ENCODE assay signal across 12 mouse cellular contexts in genomic region chr3:86093213-86093845, GRCm38 (mm10). TPM values are rescaled to one million over a fixed set of nuclear protein-coding genes. Genes with fewer than 3 reads are reported as not detected.
DNase-seq lines count a peak whose midpoint lies in the region; ATAC-seq and TF ChIP-seq lines count a peak whose summit lies in the region.
"Had no signal": no experiment of that assay in that cellular context is flagged by ENCODE, and none has a peak within 500 bp of the region (broad histone marks: within the 10 kb centered on the region; RNA-seq: fewer than 3 reads in every experiment).

No protein-coding gene starts in this region.

- no peaks in the 10 kb centered on the region for H3K9me3 ChIP-seq in embryonic facial prominence, embryonic 15.5 days (replicated peaks)
- no peaks in the 10 kb centered on the region for H3K9me3 ChIP-seq in hindbrain, embryonic 14.5 days (ENCODE audit: control insufficient read depth, low read length)
- no peaks in the 10 kb centered on the region for H3K9me3 ChIP-seq in midbrain, postnatal 0 days (ENCODE audit: low read length)

- peak overlapping the region; percentile 63 for H3K27ac ChIP-seq in embryonic facial prominence, embryonic 15.5 days (replicated peaks)
- H3K27ac ChIP-seq in hindbrain, embryonic 14.5 days, result peak overlapping the region; percentile 73
- peak overlapping the region; percentile 60 for H3K27ac ChIP-seq in midbrain, postnatal 0 days (ENCODE audit: low read depth, low read length)
- H3K27ac ChIP-seq: stomach, postnatal 0 days had no signal

- no peak overlapping the region for H3K4me3 ChIP-seq in embryonic facial prominence, embryonic 15.5 days (replicated peaks)
- H3K4me3 ChIP-seq in hindbrain, embryonic 14.5 days (replicated peaks; ENCODE audit: low read length), result no peak overlapping the region
- H3K4me3 ChIP-seq in midbrain, postnatal 0 days (ENCODE audit: low read depth, low read length), result no peak overlapping the region
- H3K4me3 ChIP-seq: myocyte had no signal

- H3K9ac ChIP-seq in embryonic facial prominence, embryonic 15.5 days, result no peak overlapping the region
- no peak overlapping the region for H3K9ac ChIP-seq in hindbrain, embryonic 14.5 days
- no peak overlapping the region for H3K9ac ChIP-seq in midbrain, postnatal 0 days (replicated peaks; ENCODE audit: low read length, poor library complexity, severe bottlenecking)

- TF ChIP-seq CTCF in midbrain, postnatal 0 days (IDR thresholded peaks at IDR 0.05), result no peak

- peak; percentile 43; the same call in 1 of the 2 replicates for ATAC-seq in embryonic facial prominence, embryonic 15.5 days (ENCODE audit: insufficient number of reproducible peaks, low FRiP score, low TSS enrichment, low read depth)
- peak; percentile 65; the same call in 1 of the 2 replicates for ATAC-seq in hindbrain, embryonic 14.5 days (ENCODE audit: low FRiP score)
- ATAC-seq in midbrain, postnatal 0 days (ENCODE audit: low FRiP score), result peak; percentile 54; the same call in 1 of the 2 replicates

- H3K4me1 ChIP-seq in embryonic facial prominence, embryonic 15.5 days, result peaks cover 9% of the 10 kb centered on the region
- peaks cover 19% of the 10 kb centered on the region for H3K4me1 ChIP-seq in hindbrain, embryonic 14.5 days (replicated peaks; ENCODE audit: control insufficient read depth, insufficient read depth, low read length)
- H3K4me1 ChIP-seq in midbrain, postnatal 0 days (ENCODE audit: insufficient read depth, low read length), result 0 out of 2 replicates have a peak, but pooled peaks cover 4% of the 10 kb centered on the region

- no peak overlapping the region for H3K4me2 ChIP-seq in embryonic facial prominence, embryonic 15.5 days (replicated peaks)
- no peak overlapping the region for H3K4me2 ChIP-seq in hindbrain, embryonic 14.5 days (replicated peaks)
- H3K4me2 ChIP-seq in midbrain, postnatal 0 days (ENCODE audit: low read depth, low read length, poor library complexity, severe bottlenecking), result no peak overlapping the region

- peak; percentile 33 for DNase-seq in kidney, postnatal 10 days
- no peak for DNase-seq in kidney, postnatal 25 days
- DNase-seq in hindbrain, embryonic 14.5 days (ENCODE audit: low spot score), result peak; percentile 64
- peak; percentile 44 for DNase-seq in midbrain, postnatal 0 days (ENCODE audit: low spot score)
- DNase-seq in right cerebral cortex, postnatal 25 days, result no peak
- DNase-seq in adrenal gland, postnatal 10 days, result no peak
- DNase-seq in thymus, postnatal 10 days (ENCODE audit: low spot score in 2 of 2), result no peak
- DNase-seq: kidney, adult 18-20 months; right cerebral cortex, postnatal 4 days had no signal

- 17% methylated on average over 6 of the region's 6 CpGs for WGBS in embryonic facial prominence, embryonic 15.5 days
- 26% methylated on average over 6 of the region's 6 CpGs for WGBS in hindbrain, embryonic 14.5 days
- 21% methylated on average over 6 of the region's 6 CpGs for WGBS in midbrain, postnatal 0 days

- peaks cover 8% of the 10 kb centered on the region for H3K36me3 ChIP-seq in embryonic facial prominence, embryonic 15.5 days
- H3K36me3 ChIP-seq in hindbrain, embryonic 14.5 days (replicated peaks; ENCODE audit: control insufficient read depth, insufficient read depth), result no peaks in the 10 kb centered on the region
- H3K36me3 ChIP-seq in midbrain, postnatal 0 days (ENCODE audit: insufficient read depth, low read length), result no peaks in the 10 kb centered on the region; the same call in 1 of the 2 replicates

- no peaks in the 10 kb centered on the region for H3K27me3 ChIP-seq in embryonic facial prominence, embryonic 15.5 days
- H3K27me3 ChIP-seq in hindbrain, embryonic 14.5 days (ENCODE audit: control insufficient read depth, insufficient read depth, low read length), result no peaks in the 10 kb centered on the region
- no peaks in the 10 kb centered on the region for H3K27me3 ChIP-seq in midbrain, postnatal 0 days (ENCODE audit: insufficient read depth, low read length)

RNA-seq across cellular contexts. Expression of gene Rps3a1, which starts 49.2 kb away (rescaled TPM):
- 1,231 and 1,256 TPM in 2 replicates for polyA plus RNA-seq in embryonic facial prominence, embryonic 15.5 days (2015; fragmentation: Nextera tagmentation; extraction: Ambion mirVana)
- polyA plus RNA-seq in hindbrain, embryonic 14.5 days (2014; fragmentation: Nextera tagmentation; extraction: Ambion mirVana), result 624 and 685 TPM in 2 replicates
- 418 and 476 TPM in 2 replicates for total RNA-seq in midbrain, postnatal 0 days (2014; rRNA removed)
- polyA plus RNA-seq in midbrain, postnatal 0 days (2015; fragmentation: Nextera tagmentation; extraction: Ambion mirVana), result 512 and 566 TPM in 2 replicates
- 100 to 1,000 TPM; 866 to 886 TPM for total RNA-seq in adrenal gland, postnatal 10 days (2021)

Comparison
In these comparisons a context has a peak if more than half of its experiments do, and no peak if none do; other contexts are left out.
1. DNase-seq: peak in kidney, postnatal 10 days (single experiment), hindbrain, embryonic 14.5 days (single experiment) and midbrain, postnatal 0 days (single experiment); none in kidney, postnatal 25 days (0 of 2), right cerebral cortex, postnatal 25 days (single experiment), adrenal gland, postnatal 10 days (single experiment) and thymus, postnatal 10 days (0 of 2).
2. Peak in every context shown above with its lines, with median percentiles within 50 percentile points of each other: ATAC-seq and H3K27ac ChIP-seq.